Mouse (Mus musculus) embryonic facial prominence, embryonic 15.5 days (tissue): Measurements from ENCODE around the gene Stx1b. TPM values are rescaled to one million over a fixed set of nuclear protein-coding genes. Genes with fewer than 3 reads are reported as not detected.

Source experiments
- ATAC-seq: fragments of 200-750 bp; cut with Nextera tagmentation; 2 replicates; pipeline ENCODE4 v1.8.0; 2017; ENCODE audit warnings: low read depth, moderate TSS enrichment; ENCODE audit not compliant: insufficient number of reproducible peaks, low FRiP score, low TSS enrichment
- H3K27ac ChIP-seq: fragments of 300-500 bp; sonication (generic); replicated peaks from 2 replicates; pipeline ENCODE4 v1.5.1; 2015; ENCODE audit warnings: mild to moderate bottlenecking, inconsistent platforms
- H3K27me3 ChIP-seq: fragments of 300-500 bp; sonication (generic); 2 replicates; pipeline ENCODE4 v1.6.1; 2015; ENCODE audit warnings: inconsistent platforms
- H3K36me3 ChIP-seq: fragments of 300-500 bp; sonication (generic); 2 replicates; pipeline ENCODE4 v1.6.1; 2015; ENCODE audit warnings: mild to moderate bottlenecking, inconsistent platforms
- H3K4me1 ChIP-seq: fragments of 300-500 bp; sonication (generic); 2 replicates; pipeline ENCODE4 v1.6.1; 2015; ENCODE audit warnings: inconsistent platforms
- H3K4me2 ChIP-seq: fragments of 300-500 bp; sonication (generic); replicated peaks from 2 replicates; pipeline ENCODE4 v1.6.1; 2015; ENCODE audit warnings: mild to moderate bottlenecking, inconsistent platforms
- H3K4me3 ChIP-seq: fragments of 300-500 bp; sonication (generic); replicated peaks from 2 replicates; pipeline ENCODE4 v1.5.1; 2015; ENCODE audit warnings: mild to moderate bottlenecking, inconsistent platforms
- H3K9ac ChIP-seq: fragments of 300-500 bp; sonication (generic); 2 replicates; pipeline ENCODE4 v1.6.1; 2015; ENCODE audit warnings: inconsistent platforms
- H3K9me3 ChIP-seq: fragments of 300-500 bp; sonication (generic); replicated peaks from 2 replicates; pipeline ENCODE4 v1.6.1; 2016; ENCODE audit warnings: inconsistent platforms
- WGBS: fragments of 180-500 bp; shearing (Covaris S2); methylation state at CpG from one replicate; pipeline ENCODE4 v1.1.7; 2015; 5-methylcytosine and 5-hydroxymethylcytosine counted together
- polyA plus RNA-seq: library from polyadenylated mRNA; unstranded; fragments of >200 nt; fragmentation: Nextera tagmentation; extraction: Ambion mirVana; gene quantifications from 2 replicates; pipeline ENCODE4 v1.2.1, GENCODE M21; 2015

The Stx1b gene
- polyA plus RNA-seq, 1 experiment from 2014 or later, result 6.9 TPM

- no peak overlapping the region for H3K4me3 ChIP-seq
- no peaks in the 10 kb centered on the region for H3K9me3 ChIP-seq
- H3K27me3 ChIP-seq, result no peaks in the 10 kb centered on the region
- peaks cover 34% of the 10 kb centered on the region for H3K4me1 ChIP-seq
- ATAC-seq, result no peak
- no peak overlapping the region for H3K4me2 ChIP-seq
- 66% methylated on average over 17 of the region's 17 CpGs for WGBS
- peaks cover 52% of the 10 kb centered on the region for H3K36me3 ChIP-seq
- H3K9ac ChIP-seq, result no peak overlapping the region
- no peak overlapping the region for H3K27ac ChIP-seq
These were observed 57.3 kb downstream of the Stx1b start for GRCm38 (mm10) chr7:127766851-127767609.

GRCm38 (mm10) chr7:127765756-127766155 lies 58.6 kb downstream of the Stx1b start:
- WGBS, result 75% methylated on average over 2 of the region's 2 CpGs
- Histone ChIP-seq H3K4me3 (no peak overlapping the region), H3K4me2 (no peak overlapping the region), H3K36me3 (peaks cover 56% of the 10 kb centered on the region), H3K9me3 (no peaks in the 10 kb centered on the region), H3K4me1 (peaks cover 27% of the 10 kb centered on the region), H3K27ac (no peak overlapping the region), H3K9ac (no peak overlapping the region), H3K27me3 (no peaks in the 10 kb centered on the region)
- no peak for ATAC-seq

- H3K4me2 ChIP-seq, result no peak overlapping the region
- no peak overlapping the region for H3K9ac ChIP-seq
- peaks cover 58% of the 10 kb centered on the region for H3K36me3 ChIP-seq
- no peak for ATAC-seq
- H3K4me1 ChIP-seq, result peaks cover 23% of the 10 kb centered on the region
- no peaks in the 10 kb centered on the region for H3K9me3 ChIP-seq
- no peak overlapping the region for H3K4me3 ChIP-seq
- no peaks in the 10 kb centered on the region for H3K27me3 ChIP-seq
- H3K27ac ChIP-seq, result no peak overlapping the region
- 89% methylated on average over 4 of the region's 4 CpGs for WGBS
These were observed 60.7 kb downstream of the Stx1b start for GRCm38 (mm10) chr7:127763642-127764041.

DNA sequence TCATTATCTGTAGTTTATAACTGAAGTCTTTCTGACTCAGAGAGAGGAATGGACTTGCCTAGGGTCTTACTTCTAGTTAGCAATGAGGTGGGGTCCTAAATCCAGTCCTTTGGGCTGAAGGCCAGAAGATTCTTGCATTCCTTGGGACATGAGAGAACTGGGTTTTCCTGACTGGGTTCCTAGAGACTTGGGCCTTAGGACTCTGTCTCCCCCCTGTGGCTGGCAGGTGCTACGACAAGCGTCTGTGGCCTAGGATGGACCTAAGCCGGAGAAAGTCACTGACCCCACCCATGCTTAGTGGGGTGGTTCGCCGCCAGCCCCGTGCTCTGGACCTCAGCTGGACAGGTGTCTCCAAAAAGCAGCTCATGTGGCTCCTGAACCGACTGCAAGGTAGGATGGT lies 63.3 kb downstream of the Stx1b start:
- ATAC-seq, result 0 out of 2 replicates have a peak, but pooled peaks have one; percentile 32
- peaks cover 63% of the 10 kb centered on the region for H3K36me3 ChIP-seq
- H3K27me3 ChIP-seq, result no peaks in the 10 kb centered on the region
- 0 out of 2 replicates have a peak overlapping the region, but pooled peaks have one; percentile 17 for H3K27ac ChIP-seq
- no peaks in the 10 kb centered on the region for H3K9me3 ChIP-seq
- H3K4me2 ChIP-seq, result no peak overlapping the region
- 42% methylated on average over 7 of the region's 7 CpGs for WGBS
- H3K4me1 ChIP-seq, result peaks cover 25% of the 10 kb centered on the region
- no peak overlapping the region for H3K9ac ChIP-seq
- no peak overlapping the region for H3K4me3 ChIP-seq

DNA sequence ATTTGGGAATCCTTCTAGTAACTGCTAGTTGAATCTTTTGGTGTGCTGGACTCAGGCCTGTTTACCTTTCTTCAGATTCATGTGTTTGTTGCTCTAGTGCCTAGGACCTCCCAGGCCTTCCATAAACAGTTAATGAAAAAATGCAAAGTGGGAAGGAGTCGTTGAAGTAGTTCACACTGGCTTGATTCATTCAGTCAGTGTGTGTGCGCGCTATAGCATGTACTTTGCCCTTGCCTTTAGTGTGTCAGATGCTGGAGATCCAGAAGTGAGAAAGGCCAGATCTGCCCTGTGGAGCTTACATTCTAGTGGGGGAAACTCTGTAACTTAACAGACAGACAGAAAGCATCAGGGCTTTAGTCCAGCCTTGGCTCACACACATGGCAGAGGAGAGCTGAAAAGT lies 63.9 kb downstream of the Stx1b start:
- 80% methylated on average over 3 of the region's 3 CpGs for WGBS
- peak overlapping the region; percentile 17; the same call in 1 of the 2 replicates for H3K27ac ChIP-seq
- H3K36me3 ChIP-seq, result peaks cover 61% of the 10 kb centered on the region
- peak overlapping the region; percentile 12; the same call in 1 of the 2 replicates for H3K9ac ChIP-seq
- H3K9me3 ChIP-seq, result no peaks in the 10 kb centered on the region
- no peak for ATAC-seq
- H3K4me3 ChIP-seq, result no peak overlapping the region
- no peaks in the 10 kb centered on the region for H3K27me3 ChIP-seq
- H3K4me1 ChIP-seq, result peaks cover 29% of the 10 kb centered on the region
- H3K4me2 ChIP-seq, result no peak overlapping the region

- WGBS, result 27% methylated on average over 6 of the region's 6 CpGs
- Histone ChIP-seq H3K27ac (no peak overlapping the region; the same call in 1 of the 2 replicates), H3K4me2 (no peak overlapping the region), H3K36me3 (peaks cover 61% of the 10 kb centered on the region), H3K9ac (no peak overlapping the region), H3K27me3 (no peaks in the 10 kb centered on the region), H3K4me1 (peaks cover 36% of the 10 kb centered on the region), H3K4me3 (no peak overlapping the region), H3K9me3 (no peaks in the 10 kb centered on the region)
- ATAC-seq, result no peak
These were observed 64.6 kb downstream of the Stx1b start for GRCm38 (mm10) chr7:127759716-127760115.

Other genes with a start within 250 kb of the Stx1b start
- gene Ccdc189, start 236.0 kb downstream of the Stx1b start, polyA plus RNA-seq, result 19.2 and 29.0 TPM in 2 replicates
- gene Rnf40, start 235.8 kb downstream of the Stx1b start, polyA plus RNA-seq, result 47.5 and 51.5 TPM in 2 replicates
- 11.4 and 11.9 TPM in 2 replicates for gene Zfp629, start 208.8 kb downstream of the Stx1b start, polyA plus RNA-seq
- 93.4 and 99.8 TPM in 2 replicates for gene Bcl7c, start 115.6 kb downstream of the Stx1b start, polyA plus RNA-seq
- gene Ctf1, start 111.8 kb downstream of the Stx1b start, polyA plus RNA-seq, result 25.9 and 29.8 TPM in 2 replicates
- gene Ctf2, start 92.4 kb downstream of the Stx1b start, polyA plus RNA-seq, result 1.1 and 1.3 TPM in 2 replicates
- 5.2 and 5.7 TPM in 2 replicates for gene Fbxl19, start 80.0 kb downstream of the Stx1b start, polyA plus RNA-seq
- gene Orai3, start 54.7 kb downstream of the Stx1b start, polyA plus RNA-seq, result 27.6 and 28.1 TPM in 2 replicates
- 26.3 and 27.0 TPM in 2 replicates for gene Setd1a, start 47.9 kb downstream of the Stx1b start, polyA plus RNA-seq
- not detected in 2 replicates for gene Gm49388, start 38.9 kb downstream of the Stx1b start, polyA plus RNA-seq
- gene Hsd3b7, start 23.9 kb downstream of the Stx1b start, polyA plus RNA-seq, result 24.8 and 25.2 TPM in 2 replicates
- gene Stx4a, start 255 bp downstream of the Stx1b start, polyA plus RNA-seq, result 58.9 and 69.6 TPM in 2 replicates
- gene Zfp646, start 51.7 kb upstream of the Stx1b start, polyA plus RNA-seq, result 9.7 and 10.9 TPM in 2 replicates
- gene Zfp668, start 52.3 kb upstream of the Stx1b start, polyA plus RNA-seq, result 17.7 and 18.1 TPM in 2 replicates
- 2.4 and 4.6 TPM in 2 replicates for gene Prss53, start 66.4 kb upstream of the Stx1b start, polyA plus RNA-seq
- not detected in 2 replicates for gene Gm21974, start 70.9 kb upstream of the Stx1b start, polyA plus RNA-seq
- gene Vkorc1, start 71.1 kb upstream of the Stx1b start, polyA plus RNA-seq, result 234 and 262 TPM in 2 replicates
- 108 and 112 TPM in 2 replicates for gene Bckdk, start 79.5 kb upstream of the Stx1b start, polyA plus RNA-seq
- gene Kat8, start 88.0 kb upstream of the Stx1b start, polyA plus RNA-seq, result 39.8 and 40.2 TPM in 2 replicates
- gene Prss8, start 105.6 kb upstream of the Stx1b start, polyA plus RNA-seq, result 15.8 and 17.2 TPM in 2 replicates
- gene Prss36, start 122.2 kb upstream of the Stx1b start, polyA plus RNA-seq, result 12.1 and 12.2 TPM in 2 replicates
- gene Fus, start 142.9 kb upstream of the Stx1b start, polyA plus RNA-seq, result 394 and 418 TPM in 2 replicates
- 102 and 112 TPM in 2 replicates for gene Pycard, start 169.3 kb upstream of the Stx1b start, polyA plus RNA-seq
- gene Trim72, start 179.4 kb upstream of the Stx1b start, polyA plus RNA-seq, result 3.6 and 5.2 TPM in 2 replicates
- gene Itgam, start 238.1 kb upstream of the Stx1b start, polyA plus RNA-seq, result 1.6 and 1.8 TPM in 2 replicates
- not detected in 2 replicates for gene Gm49368, start 238.1 kb upstream of the Stx1b start, polyA plus RNA-seq